Mouse (Mus musculus) spleen, adult 2 months (tissue): ENCODE data around the gene Ybx2. TPM values are rescaled to one million over a fixed set of nuclear protein-coding genes. Genes with fewer than 3 reads are reported as not detected.

Source experiments
- DNase-seq, 2 experiments: peaks; one replicate each; pipeline versions ENCODE4 v3.0.0 to v3.0.0-alpha.2; 2012 to 2021; ENCODE audit warnings: low spot score in 2 of 2, low read depth in 1 of 2
- H3K27ac ChIP-seq: fragments of 200-500 bp; 2 replicates; pipeline ENCODE4 v1.5.1; 2012; ENCODE audit warnings: low read length, inconsistent platforms; ENCODE audit not compliant: insufficient read depth
- H3K27me3 ChIP-seq: fragments of 200-500 bp; 2 replicates; pipeline ENCODE4 v1.6.1; 2012; ENCODE audit warnings: mild to moderate bottlenecking, moderate library complexity, low read length, inconsistent platforms; ENCODE audit not compliant: control insufficient read depth, insufficient read depth
- H3K36me3 ChIP-seq: fragments of 200-500 bp; 2 replicates; pipeline ENCODE4 v1.6.1; 2012; ENCODE audit warnings: mild to moderate bottlenecking, low read length, inconsistent platforms; ENCODE audit not compliant: control insufficient read depth, insufficient read depth
- H3K4me1 ChIP-seq: fragments of 200-500 bp; 2 replicates; pipeline ENCODE4 v1.6.1; 2011; ENCODE audit warnings: inconsistent platforms; ENCODE audit not compliant: control insufficient read depth, insufficient read depth, insufficient read length
- H3K4me3 ChIP-seq: fragments of 200-500 bp; 2 replicates; pipeline ENCODE4 v1.5.1; 2011; ENCODE audit warnings: mild to moderate bottlenecking, inconsistent platforms; ENCODE audit not compliant: insufficient read depth, insufficient read length; ENCODE audit errors: extremely low read depth
- CTCF ChIP-seq: fragments of 200-500 bp; IDR thresholded peaks from 2 replicates; pipeline ENCODE4 v1.5.1; 2011; ENCODE audit warnings: mild to moderate bottlenecking, inconsistent platforms; ENCODE audit not compliant: insufficient read depth, insufficient read length, insufficient replicate concordance; ENCODE audit errors: extremely low read depth
- POLR2A ChIP-seq: fragments of 200-500 bp; IDR thresholded peaks from 2 replicates; pipeline ENCODE4 v1.6.1; 2011; ENCODE audit warnings: low read depth, low read length, inconsistent platforms
- WGBS: fragments of 180-500 bp; shearing (Covaris S2); methylation state at CpG from one replicate; pipeline ENCODE4 v1.1.7; 2018; 5-methylcytosine and 5-hydroxymethylcytosine counted together
- polyA plus RNA-seq: library from polyadenylated mRNA; depleted of rRNA; stranded (reverse); fragments of >200 nt; gene quantifications from 2 replicates; pipeline ENCODE4 v1.2.3, GENCODE M21; 2012

Gene Ybx2
- polyA plus RNA-seq, 1 experiment, result 0.36 TPM

GRCm38 (mm10) chr11:69910177-69910576, 25.4 kb upstream of the Ybx2 start:
- WGBS, result 91% methylated on average over 8 of the region's 8 CpGs
- H3K4me1 ChIP-seq, result peaks cover 8% of the 10 kb centered on the region
- no peak overlapping the region for H3K27ac ChIP-seq
- no peak for TF ChIP-seq CTCF
- TF ChIP-seq POLR2A, result no peak
- peaks cover 50% of the 10 kb centered on the region for H3K36me3 ChIP-seq
- H3K27me3 ChIP-seq, result no peaks in the 10 kb centered on the region
- H3K4me3 ChIP-seq, result no peak overlapping the region
- DNase-seq, result no peak

DNA sequence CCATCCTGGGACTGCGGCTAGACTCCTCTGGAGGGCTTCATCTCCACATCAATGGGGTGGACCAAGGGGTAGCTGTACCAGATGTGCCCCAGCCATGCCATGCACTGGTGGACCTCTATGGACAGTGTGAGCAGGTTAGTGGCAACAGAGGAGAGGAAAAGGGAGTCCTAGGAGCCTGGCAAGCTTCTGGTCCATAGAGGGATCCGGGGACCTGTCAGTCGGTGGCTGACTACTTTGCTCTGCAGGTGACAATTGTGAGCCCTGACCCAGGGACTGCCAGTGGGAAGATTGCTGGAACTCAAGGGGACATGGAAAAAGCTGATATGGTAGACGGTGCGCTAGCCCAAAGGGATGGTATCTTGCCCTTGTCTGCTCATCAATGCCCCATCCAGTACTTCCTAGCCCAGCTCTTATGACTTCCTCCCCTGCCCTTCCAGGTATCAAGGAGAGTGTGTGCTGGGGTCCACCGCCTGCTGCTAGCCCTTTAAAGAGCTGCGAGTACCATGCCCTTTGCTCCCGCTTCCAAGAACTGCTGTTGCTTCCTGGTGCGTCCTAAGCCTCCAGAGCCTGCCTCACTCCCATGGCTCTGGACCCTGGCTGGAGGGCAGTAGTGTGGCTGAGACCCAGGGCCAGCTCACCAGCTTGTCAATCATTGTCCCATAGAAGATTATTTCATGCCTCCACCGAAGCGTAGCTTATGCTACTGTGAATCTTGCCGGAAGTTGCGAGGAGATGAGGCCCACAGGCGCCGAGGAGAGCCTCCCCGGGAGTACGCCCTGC, 24.6 kb upstream of the Ybx2 start:
- H3K4me3 ChIP-seq, result no peak overlapping the region
- H3K27me3 ChIP-seq, result no peaks in the 10 kb centered on the region
- no peak for TF ChIP-seq CTCF
- TF ChIP-seq POLR2A, result no peak
- WGBS, result 94% methylated on average over 17 of the region's 17 CpGs
- no peak overlapping the region for H3K27ac ChIP-seq
- no peak for DNase-seq
- H3K36me3 ChIP-seq, result peaks cover 53% of the 10 kb centered on the region
- H3K4me1 ChIP-seq, result peaks cover 8% of the 10 kb centered on the region

DNA sequence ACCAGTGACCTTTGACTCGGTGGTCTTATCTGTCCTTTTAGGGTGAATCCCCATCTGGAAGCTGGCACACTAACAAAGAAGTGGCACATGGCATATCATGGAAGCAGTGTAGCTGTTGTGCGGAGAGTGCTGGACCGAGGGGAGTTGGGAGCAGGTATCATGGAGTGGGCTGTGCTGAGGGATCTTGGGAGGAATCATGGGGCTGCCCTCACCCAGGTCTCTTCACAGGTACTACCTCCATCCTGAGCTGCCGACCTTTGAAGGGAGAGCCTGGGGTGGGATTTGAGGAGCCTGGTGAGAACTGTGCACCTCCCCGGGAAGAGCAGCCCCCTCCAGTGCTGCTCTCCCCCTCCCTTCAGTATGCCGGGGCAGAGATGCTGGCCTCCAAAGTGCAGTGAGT, 23.9 kb upstream of the Ybx2 start:
- no peak overlapping the region for H3K27ac ChIP-seq

DNA sequence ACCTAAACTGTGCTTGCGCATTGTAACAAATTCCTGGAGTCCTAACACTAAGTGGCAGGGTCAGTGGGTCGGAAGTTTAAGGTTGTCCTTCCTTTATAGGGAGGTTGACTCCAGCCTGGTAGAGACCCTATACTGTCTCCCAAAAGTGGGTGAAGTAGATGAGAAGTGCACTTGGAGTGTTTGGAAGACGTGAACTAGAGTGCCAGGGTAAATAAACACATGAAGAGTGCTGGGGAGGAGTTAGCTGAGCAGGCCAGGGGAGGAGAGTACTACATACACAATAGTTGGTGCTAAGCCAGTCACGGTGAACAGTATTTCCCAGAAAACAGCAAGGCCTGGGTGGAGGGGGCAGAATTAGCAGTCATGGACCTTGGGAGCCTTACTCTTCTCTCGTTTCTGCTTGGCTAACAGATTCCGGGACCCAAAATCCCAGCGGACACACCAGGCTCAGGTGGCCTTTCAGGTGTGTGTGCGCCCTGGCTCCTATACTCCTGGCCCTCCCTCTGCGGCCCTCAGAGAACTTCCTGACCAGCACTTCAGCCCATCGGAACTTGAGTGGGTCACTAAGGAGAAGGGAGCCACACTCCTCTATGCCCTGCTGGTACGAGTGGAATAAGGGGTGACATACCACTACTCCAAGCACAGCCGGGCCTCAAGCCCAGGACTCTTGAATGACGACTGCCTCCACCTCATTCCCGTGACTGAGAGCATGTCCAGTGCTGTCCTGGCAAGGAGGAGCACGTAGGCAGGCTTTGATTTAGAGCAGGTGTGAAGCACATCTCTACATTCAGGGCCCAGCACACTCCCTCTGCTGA, 22.7 kb upstream of the Ybx2 start:
- peaks cover 8% of the 10 kb centered on the region for H3K4me1 ChIP-seq
- no peaks in the 10 kb centered on the region for H3K27me3 ChIP-seq
- H3K36me3 ChIP-seq, result peaks cover 47% of the 10 kb centered on the region
- WGBS, result 84% methylated on average over 15 of the region's 15 CpGs
- H3K27ac ChIP-seq, result peak overlapping the region; percentile 69; the same call in 1 of the 2 replicates
- H3K4me3 ChIP-seq, result peak overlapping the region; percentile 78
- no peak for DNase-seq
- no peak for TF ChIP-seq POLR2A

More for the DNA sequence above, 23.9 kb upstream of the Ybx2 start:
- peaks cover 50% of the 10 kb centered on the region for H3K36me3 ChIP-seq
- no peaks in the 10 kb centered on the region for H3K27me3 ChIP-seq
- peaks cover 8% of the 10 kb centered on the region for H3K4me1 ChIP-seq
- no peak overlapping the region for H3K4me3 ChIP-seq
- TF ChIP-seq POLR2A (no peak), CTCF (no peak)
- DNase-seq, result no peak
- WGBS, result 89% methylated on average over 6 of the region's 6 CpGs

DNA sequence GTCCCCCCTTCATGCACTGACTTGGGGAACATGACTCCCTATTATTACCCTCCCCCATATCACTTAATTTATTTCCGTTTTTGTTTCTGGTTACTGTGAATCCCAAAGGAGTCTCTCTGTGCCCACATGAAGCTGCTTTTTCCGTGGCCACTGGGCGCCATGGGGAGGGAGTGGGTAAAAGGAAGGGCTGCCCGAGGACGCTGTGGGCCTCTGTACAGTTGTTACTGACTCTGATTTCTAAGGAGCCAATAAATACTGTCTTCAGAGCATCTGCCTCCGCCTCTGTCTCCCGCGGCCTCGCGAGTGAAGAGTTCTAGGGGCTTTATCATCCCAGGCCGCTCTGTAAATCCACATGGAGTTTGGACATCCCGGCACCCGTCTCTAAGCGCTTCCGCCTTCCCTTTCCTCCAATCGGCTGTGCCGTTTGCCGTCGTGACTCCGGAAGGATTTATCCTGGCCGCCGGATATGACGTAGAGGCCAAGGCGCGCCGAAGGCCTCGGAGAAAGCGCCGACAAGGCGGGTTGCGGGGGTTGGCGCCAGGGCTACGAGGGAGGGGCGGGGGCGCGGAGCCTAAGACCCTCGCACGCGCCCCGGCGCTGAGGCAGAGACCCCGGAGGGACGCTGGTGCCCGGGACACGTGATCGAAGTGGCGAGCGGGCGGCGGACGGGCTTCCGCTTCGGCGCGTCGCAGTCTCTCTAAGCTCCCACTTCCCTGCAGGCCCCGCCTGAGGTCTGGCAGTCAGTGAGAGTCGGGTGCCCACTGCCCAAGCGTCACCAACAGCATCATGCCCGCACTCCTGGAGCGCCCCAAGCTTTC, 21.8 kb upstream of the Ybx2 start, which contains the start of gene Gps2:
Gene Gps2, plus strand, starts transcription at position 335 of the 818 bp plus-strand sequence.
- H3K4me3 ChIP-seq, result peak within 1 kb of the TSS; percentile 78
- no peaks in the 10 kb centered on the region for H3K27me3 ChIP-seq
- peaks cover 46% of the 10 kb centered on the region for H3K36me3 ChIP-seq
- peaks cover 8% of the 10 kb centered on the region for H3K4me1 ChIP-seq
- peak; percentile 84 to 88 for DNase-seq
- WGBS, result under 1% methylated on average over 61 of the region's 61 CpGs
- peak within 1 kb of the TSS; percentile 86 for H3K27ac ChIP-seq
- TF ChIP-seq CTCF (no peak), POLR2A (peak; percentile 39)

- Histone ChIP-seq H3K4me1 (peaks cover 11% of the 10 kb centered on the region), H3K4me3 (peak overlapping the region; percentile 78), H3K27ac (peak overlapping the region; percentile 86), H3K27me3 (no peaks in the 10 kb centered on the region), H3K36me3 (peaks cover 45% of the 10 kb centered on the region)
- under 1% methylated on average over 17 of the region's 17 CpGs for WGBS
- DNase-seq, result no peak
- TF ChIP-seq POLR2A, result no peak
- TF ChIP-seq CTCF, result no peak
These were observed 21.2 kb upstream of the Ybx2 start for GRCm38 (mm10) chr11:69914372-69914764.
